Mouse (Mus musculus) cerebellum, adult 18-20 months (tissue): ENCODE data around the gene Slc12a3.

ENCODE experiments used
- DNase-seq, 2 experiments: peaks; one replicate each; pipeline ENCODE4 v3.0.0; 2021

Gene Slc12a3

DNA sequence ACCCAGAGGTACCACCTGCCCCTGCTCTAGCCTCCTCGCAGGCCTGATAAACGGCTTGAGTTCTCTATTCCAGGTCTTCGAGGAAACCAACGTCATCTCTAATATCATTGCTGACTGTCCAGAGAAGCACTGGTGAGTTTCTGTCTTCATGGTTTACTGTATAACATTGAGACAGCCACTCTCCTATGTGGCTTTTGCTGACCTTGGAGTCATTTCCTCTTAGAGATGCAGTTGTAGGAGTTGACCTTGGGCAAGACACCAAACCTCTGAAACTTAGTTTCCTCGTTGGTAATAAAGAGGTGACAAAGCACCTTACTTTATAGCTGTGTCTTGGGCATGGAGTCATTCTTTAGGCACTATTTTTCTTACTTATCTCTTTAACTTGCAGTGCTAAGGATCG, 83.5 kb downstream of the Slc12a3 start:
- DNase-seq, result no peak

GRCm38 (mm10) chr8:94413509-94413908, 84.5 kb downstream of the Slc12a3 start:
- DNase-seq, result no peak

GRCm38 (mm10) chr8:94415218-94415617, 86.2 kb downstream of the Slc12a3 start:
- DNase-seq, result no peak
